Mouse (Mus musculus): ENCODE measurements around the gene Slc35f2.

GRCm38 (mm10) chr9:53853672-53854071 lies 82.3 kb downstream of the Slc35f2 start:
- no peak for TF ChIP-seq POLR2A (IDR thresholded peaks at IDR 0.05; ENCODE audit: insufficient read length, low read depth)
- TF ChIP-seq TCF3 (IDR thresholded peaks at IDR 0.05; ENCODE audit: insufficient read length, low read depth) = no peak
- no peak for TF ChIP-seq TCF12 (IDR thresholded peaks at IDR 0.05; ENCODE audit: insufficient read depth, poor library complexity, severe bottlenecking)
- TF ChIP-seq E2F4 (IDR thresholded peaks at IDR 0.05; ENCODE audit: insufficient read depth) = no peak
